ENCODE assay signal across 11 mouse cellular contexts in the genomic region with DNA sequence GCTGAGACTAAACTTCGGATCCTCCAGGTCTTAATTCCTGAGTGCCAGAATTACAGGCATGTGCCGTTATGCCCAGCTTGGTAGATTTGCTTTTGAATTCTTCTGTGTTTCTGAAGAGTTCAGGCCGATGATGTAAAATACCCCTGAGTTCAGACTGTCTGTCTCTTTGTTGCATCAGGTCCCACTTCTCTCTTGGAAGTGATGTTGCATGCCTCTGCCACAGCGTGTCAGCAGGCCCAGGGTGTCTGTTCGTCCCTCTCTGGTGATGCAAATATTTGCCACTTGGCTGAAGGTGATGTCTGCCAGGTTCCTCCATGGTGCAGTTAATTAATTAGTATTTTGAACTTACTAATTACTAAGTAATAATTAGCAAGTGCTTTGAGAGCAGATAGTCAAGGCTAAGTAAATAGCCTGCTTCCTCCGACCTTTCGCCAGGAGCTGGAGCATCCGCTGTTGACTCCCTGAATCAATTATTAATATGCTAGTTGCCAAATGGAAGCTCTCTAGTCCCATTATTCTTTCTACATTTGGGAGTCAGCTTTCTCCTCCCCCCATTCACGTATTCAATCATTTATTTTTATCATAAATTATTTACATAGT. TPM values are rescaled to one million over a fixed set of nuclear protein-coding genes. Genes with fewer than 3 reads are reported as not detected.
A peak's percentile ranks its signal among the peaks of the same experiment; 100 is the strongest.
DNase-seq lines count a peak whose midpoint lies in the region; ATAC-seq and TF ChIP-seq lines count a peak whose summit lies in the region.
"Had no signal": no experiment of that assay in that cellular context is flagged by ENCODE, and none has a peak within 500 bp of the region (broad histone marks: within the 10 kb centered on the region; RNA-seq: fewer than 3 reads in every experiment).

No protein-coding gene starts in this region.

- WGBS in limb, embryonic 12.5 days, result 80% methylated on average over 9 of the region's 9 CpGs

- no peaks in the 10 kb centered on the region for H3K27me3 ChIP-seq in limb, embryonic 12.5 days

- no peak for TF ChIP-seq CTCF in brain, embryonic 14.5 days (IDR thresholded peaks at IDR 0.05; ENCODE audit: borderline replicate concordance, extremely low read depth, insufficient read depth, insufficient read length)

- no peaks in the 10 kb centered on the region for H3K4me1 ChIP-seq in limb, embryonic 12.5 days (replicated peaks)

- H3K9me3 ChIP-seq in limb, embryonic 12.5 days, result no peaks in the 10 kb centered on the region

- no peak for ATAC-seq in limb, embryonic 12.5 days (ENCODE audit: insufficient number of reproducible peaks, insufficient read depth, low FRiP score, low TSS enrichment, low read depth)

- H3K27ac ChIP-seq in limb, embryonic 12.5 days, result peak overlapping the region; percentile 17; the same call in 1 of the 2 replicates
- H3K27ac ChIP-seq: layer of hippocampus, adult 2 months; macrophage had no signal

- no peak for TF ChIP-seq POLR2A in brain, embryonic 14.5 days (IDR thresholded peaks at IDR 0.05; ENCODE audit: borderline replicate concordance, extremely low read depth, insufficient read depth, insufficient read length, poor library complexity, severe bottlenecking)

- no peak overlapping the region for H3K9ac ChIP-seq in limb, embryonic 12.5 days (replicated peaks)

- no peaks in the 10 kb centered on the region for H3K36me3 ChIP-seq in limb, embryonic 12.5 days

- no peak overlapping the region for H3K4me3 ChIP-seq in limb, embryonic 12.5 days (replicated peaks)
- H3K4me3 ChIP-seq: layer of hippocampus, adult 2 months had no signal

- no peak overlapping the region for H3K4me2 ChIP-seq in limb, embryonic 12.5 days

- DNase-seq in embryo, embryonic 10 days (ENCODE audit: low spot score), result peak; percentile 6
- DNase-seq in embryo, embryonic 9.5 days (ENCODE audit: extremely low spot score), result no peak
- DNase-seq in kidney, adult 11 months, result peak; percentile 49
- no peak for DNase-seq in kidney, adult 18-20 months
- peak; percentile 42 for DNase-seq in brain, embryonic 14.5 days (ENCODE audit: low read depth)
- DNase-seq in yolk sac, embryonic 10.5 days (ENCODE audit: low spot score), result no peak
- no peak for DNase-seq in layer of hippocampus, adult 18-20 months (ENCODE audit: low spot score in 2 of 2)
- DNase-seq: cerebellum, postnatal 36 days had no signal

RNA-seq across cellular contexts. Expression of a gene that starts 26.6 kb away (rescaled TPM):
- 29.0 and 47.0 TPM in 2 replicates for polyA plus RNA-seq in brain, embryonic 14.5 days (2012; rRNA removed)
- polyA plus RNA-seq in limb, embryonic 12.5 days (2016; fragmentation: Nextera tagmentation; extraction: Ambion mirVana), result 18.3 and 18.5 TPM in 2 replicates
- 10 to 100 TPM; 17.6 to 19.0 TPM for total RNA-seq in layer of hippocampus, adult 18-20 months (2021)

RNA-seq across cellular contexts. Expression of a gene that starts 55.0 kb away (rescaled TPM):
- 122 and 134 TPM in 2 replicates for polyA plus RNA-seq in brain, embryonic 14.5 days (2012; rRNA removed)
- 84.7 and 86.8 TPM in 2 replicates for polyA plus RNA-seq in limb, embryonic 12.5 days (2016; fragmentation: Nextera tagmentation; extraction: Ambion mirVana)
- total RNA-seq in layer of hippocampus, adult 18-20 months (2021), result 10 to 100 TPM; 81.4 to 86.5 TPM

Comparison
In these comparisons a context has a peak if more than half of its experiments do, and no peak if none do; other contexts are left out.
1. DNase-seq: peak in embryo, embryonic 10 days (single experiment), kidney, adult 11 months (single experiment) and brain, embryonic 14.5 days (single experiment); none in embryo, embryonic 9.5 days (single experiment), kidney, adult 18-20 months (single experiment), yolk sac, embryonic 10.5 days (single experiment) and layer of hippocampus, adult 18-20 months (0 of 2).